In the genomic region with DNA sequence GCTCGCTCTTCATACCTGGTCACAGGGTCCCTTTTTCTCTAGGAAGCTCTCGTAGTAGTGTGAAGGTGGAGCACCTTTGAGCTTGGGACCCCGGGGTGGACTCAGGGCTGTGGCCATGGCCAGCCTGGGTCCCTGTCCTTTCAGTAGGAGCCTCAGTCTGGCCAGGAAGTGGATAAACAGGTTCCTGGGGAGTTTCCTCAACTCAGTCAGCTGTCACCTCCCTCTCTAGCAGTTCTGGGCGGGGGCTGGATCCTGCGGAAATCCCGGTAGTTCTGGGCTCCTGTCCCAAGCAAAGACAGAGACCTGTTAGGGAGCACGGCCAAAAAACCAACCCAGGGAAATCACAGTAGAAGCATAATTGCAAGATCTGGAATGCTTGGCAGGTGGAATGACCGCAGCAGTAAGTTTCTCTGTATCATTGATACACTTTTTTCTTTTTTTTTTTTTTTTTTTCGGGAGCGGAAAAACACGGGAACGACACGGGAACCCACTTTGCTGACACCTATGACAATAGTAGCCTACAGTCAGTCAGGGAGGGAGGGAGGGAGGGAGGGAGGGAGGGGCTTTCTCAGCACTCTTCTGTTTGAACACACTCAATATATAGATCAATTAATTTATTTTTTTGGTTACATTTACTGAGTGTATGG, we compare ENCODE assay signal across 8 mouse cellular contexts. TPM values are rescaled to one million over a fixed set of nuclear protein-coding genes. Genes with fewer than 3 reads are reported as not detected.
DNase-seq lines count a peak whose midpoint lies in the region; ATAC-seq and TF ChIP-seq lines count a peak whose summit lies in the region.

A gene (minus strand): TSS at position 170 of the 647 bp plus-strand sequence.
A gene (plus strand): TSS at position 297 of the 647 bp plus-strand sequence.

- no peak for TF ChIP-seq CTCF in forebrain, postnatal 0 days (IDR thresholded peaks at IDR 0.05; ENCODE audit: low read depth)

- H3K27ac ChIP-seq in forebrain, embryonic 10.5 days = no peak within 1 kb of the TSS
- H3K27ac ChIP-seq in forebrain, postnatal 0 days (ENCODE audit: low read depth, low read length) = no peak within 1 kb of the TSS
- H3K27ac ChIP-seq in ES-E14 (ENCODE audit: insufficient read depth, low read depth, low read length, poor library complexity, severe bottlenecking) = no peak within 1 kb of the TSS
- no peak within 1 kb of the TSS for H3K27ac ChIP-seq in embryonic facial prominence, embryonic 13.5 days
- H3K27ac ChIP-seq in liver, embryonic 16.5 days (ENCODE audit: low read length) = no peak within 1 kb of the TSS

- in situ Hi-C loops in ES-E14 (cut with MboI; ENCODE audit: low sequenced_read_pairs in 2 of 2, unreplicated experiment in 2 of 2) = no loop called here

- no peak for ATAC-seq in forebrain, postnatal 0 days
- no peak for ATAC-seq in embryonic facial prominence, embryonic 13.5 days (ENCODE audit: insufficient number of reproducible peaks, insufficient read depth, low FRiP score, low TSS enrichment, low read depth)
- ATAC-seq in liver, embryonic 16.5 days (ENCODE audit: low read depth) = no peak

- peak within 1 kb of the TSS; percentile 12; the same call in 1 of the 2 replicates for H3K4me3 ChIP-seq in forebrain, embryonic 10.5 days
- no peak within 1 kb of the TSS for H3K4me3 ChIP-seq in forebrain, postnatal 0 days (ENCODE audit: low read depth, low read length)
- no peak within 1 kb of the TSS for H3K4me3 ChIP-seq in ES-E14 (ENCODE audit: insufficient read depth in 1 of 2, low read depth in 1 of 2, low read length in 2 of 2, poor library complexity in 1 of 2, severe bottlenecking in 1 of 2)
- H3K4me3 ChIP-seq in embryonic facial prominence, embryonic 13.5 days = peak within 1 kb of the TSS; percentile 21; the same call in 1 of the 2 replicates
- H3K4me3 ChIP-seq in liver, embryonic 16.5 days (ENCODE audit: low read depth, low read length) = peak within 1 kb of the TSS; percentile 28; the same call in 1 of the 2 replicates

- peaks cover 5% of the 10 kb centered on the region; the same call in 1 of the 2 replicates for H3K36me3 ChIP-seq in forebrain, embryonic 10.5 days (replicated peaks)
- H3K36me3 ChIP-seq in forebrain, postnatal 0 days (ENCODE audit: insufficient read depth) = no peaks in the 10 kb centered on the region
- H3K36me3 ChIP-seq in ES-E14 (ENCODE audit: control insufficient read depth, insufficient read depth, low read length, poor library complexity, severe bottlenecking) = no peaks in the 10 kb centered on the region
- 0 out of 2 replicates have a peak, but pooled peaks cover under 1% of the 10 kb centered on the region for H3K36me3 ChIP-seq in embryonic facial prominence, embryonic 13.5 days
- no peaks in the 10 kb centered on the region for H3K36me3 ChIP-seq in liver, embryonic 16.5 days (ENCODE audit: control insufficient read depth, insufficient read depth)

- peaks cover 38% of the 10 kb centered on the region for H3K4me1 ChIP-seq in forebrain, embryonic 10.5 days
- peaks cover 14% of the 10 kb centered on the region for H3K4me1 ChIP-seq in forebrain, postnatal 0 days (ENCODE audit: insufficient read depth)
- H3K4me1 ChIP-seq in ES-E14 (ENCODE audit: control insufficient read depth in 2 of 2, insufficient read depth in 2 of 2, low read length in 2 of 2, poor library complexity in 1 of 2) = peaks cover 0 to 8% of the 10 kb centered on the region in 2 experiments; a peak in 2 of 4 replicates
- peaks cover 20% of the 10 kb centered on the region for H3K4me1 ChIP-seq in embryonic facial prominence, embryonic 13.5 days
- peaks cover 24% of the 10 kb centered on the region for H3K4me1 ChIP-seq in liver, embryonic 16.5 days (ENCODE audit: control insufficient read depth, low read depth, low read length)

- peak; percentile 38 for DNase-seq in forebrain, embryonic 10.5 days (ENCODE audit: extremely low spot score, low spot score)
- DNase-seq in forebrain, postnatal 0 days = no peak
- DNase-seq in ES-E14 (ENCODE audit: low read depth, low spot score) = no peak
- peak; percentile 82 for DNase-seq in induced T-regulatory cell, adult 2 months (ENCODE audit: low read depth)
- DNase-seq in right cerebral cortex, postnatal 36 days (ENCODE audit: low spot score in 2 of 2) = no peak
- DNase-seq in thymus, postnatal 14 days = no peak

- no peaks in the 10 kb centered on the region for H3K9me3 ChIP-seq in forebrain, embryonic 10.5 days
- no peaks in the 10 kb centered on the region for H3K9me3 ChIP-seq in forebrain, postnatal 0 days (ENCODE audit: low read length)
- H3K9me3 ChIP-seq in ES-E14 (ENCODE audit: control insufficient read depth, insufficient read depth, low read depth, low read length) = no peaks in the 10 kb centered on the region
- no peaks in the 10 kb centered on the region for H3K9me3 ChIP-seq in embryonic facial prominence, embryonic 13.5 days
- H3K9me3 ChIP-seq in liver, embryonic 16.5 days (replicated peaks; ENCODE audit: control insufficient read depth, low read length) = no peaks in the 10 kb centered on the region

- WGBS in forebrain, embryonic 10.5 days = 57% methylated on average over 13 of the region's 13 CpGs
- 59% methylated on average over 13 of the region's 13 CpGs for WGBS in forebrain, postnatal 0 days
- WGBS in embryonic facial prominence, embryonic 13.5 days = 41% methylated on average over 13 of the region's 13 CpGs
- WGBS in liver, embryonic 16.5 days (ENCODE audit: insufficient replicate concordance) = 23% methylated on average over 13 of the region's 13 CpGs

- H3K4me2 ChIP-seq in forebrain, postnatal 0 days (ENCODE audit: low read depth) = no peak within 1 kb of the TSS
- peak within 1 kb of the TSS; percentile 32 for H3K4me2 ChIP-seq in embryonic facial prominence, embryonic 13.5 days
- peak within 1 kb of the TSS; percentile 7 for H3K4me2 ChIP-seq in liver, embryonic 16.5 days (ENCODE audit: low read depth, low read length)

- H3K9ac ChIP-seq in forebrain, postnatal 0 days = no peak within 1 kb of the TSS
- no peak within 1 kb of the TSS for H3K9ac ChIP-seq in ES-E14 (ENCODE audit: insufficient read depth, low read depth, low read length, poor library complexity, severe bottlenecking)
- no peak within 1 kb of the TSS for H3K9ac ChIP-seq in embryonic facial prominence, embryonic 13.5 days
- H3K9ac ChIP-seq in liver, embryonic 16.5 days (ENCODE audit: low read depth, low read length) = no peak within 1 kb of the TSS; the same call in 1 of the 2 replicates

- peaks cover 23% of the 10 kb centered on the region for H3K27me3 ChIP-seq in forebrain, embryonic 10.5 days (ENCODE audit: poor library complexity, severe bottlenecking)
- H3K27me3 ChIP-seq in forebrain, postnatal 0 days (ENCODE audit: insufficient read depth, low read length) = peaks cover 4% of the 10 kb centered on the region
- peaks cover 6% of the 10 kb centered on the region for H3K27me3 ChIP-seq in embryonic facial prominence, embryonic 13.5 days
- H3K27me3 ChIP-seq in liver, embryonic 16.5 days (ENCODE audit: control insufficient read depth, insufficient read depth, low read depth, low read length) = no peaks in the 10 kb centered on the region; the same call in none of the 2 replicates

TF ChIP-seq in ES-E14, 5 proteins besides CTCF, POLR2A, EP300 and RAD21:
- TF ChIP-seq ZNF384 (IDR thresholded peaks at IDR 0.05; ENCODE audit: low read depth, low read length) = peak; percentile 89
- no peak for TF ChIP-seq ZC3H11A (IDR thresholded peaks at IDR 0.05; ENCODE audit: borderline replicate concordance, low read depth, low read length)
- no peak for TF ChIP-seq HCFC1 (IDR thresholded peaks at IDR 0.05; ENCODE audit: borderline replicate concordance, insufficient read depth, low read length)
- no peak for TF ChIP-seq CHD2 (IDR thresholded peaks at IDR 0.05; ENCODE audit: low read depth, low read length)

RNA-seq across cellular contexts. Expression of the first gene that starts in this region (rescaled TPM):
- polyA plus RNA-seq in forebrain, embryonic 10.5 days (2016; fragmentation: Nextera tagmentation; extraction: Ambion mirVana) = 5.6 and 7.4 TPM in 2 replicates
- 2.2 and 4.5 TPM in 2 replicates for total RNA-seq in forebrain, postnatal 0 days (2014; rRNA removed)
- 4.0 and 4.3 TPM in 2 replicates for polyA plus RNA-seq in forebrain, postnatal 0 days (2015; fragmentation: Nextera tagmentation; extraction: Ambion mirVana)
- 3.4 and 6.4 TPM in 2 replicates for total RNA-seq in ES-E14 (2012; rRNA removed)
- 10.2 TPM in 2 replicates for polyA plus RNA-seq in embryonic facial prominence, embryonic 13.5 days (2015; fragmentation: Nextera tagmentation; extraction: Ambion mirVana)
- 3.5 and 4.5 TPM in 2 replicates for polyA plus RNA-seq in liver, embryonic 16.5 days (2015; fragmentation: Nextera tagmentation; extraction: Ambion mirVana)

RNA-seq across cellular contexts. Expression of the second gene that starts in this region (rescaled TPM):
- polyA plus RNA-seq in forebrain, embryonic 10.5 days (2016; fragmentation: Nextera tagmentation; extraction: Ambion mirVana) = 105 and 114 TPM in 2 replicates
- 155 and 159 TPM in 2 replicates for total RNA-seq in forebrain, postnatal 0 days (2014; rRNA removed)
- 99.0 and 110 TPM in 2 replicates for polyA plus RNA-seq in forebrain, postnatal 0 days (2015; fragmentation: Nextera tagmentation; extraction: Ambion mirVana)
- total RNA-seq in ES-E14 (2012; rRNA removed) = 39.0 and 61.5 TPM in 2 replicates
- 132 and 134 TPM in 2 replicates for polyA plus RNA-seq in embryonic facial prominence, embryonic 13.5 days (2015; fragmentation: Nextera tagmentation; extraction: Ambion mirVana)
- polyA plus RNA-seq in liver, embryonic 16.5 days (2015; fragmentation: Nextera tagmentation; extraction: Ambion mirVana) = 14.9 and 16.2 TPM in 2 replicates

Comparison
In these comparisons a context has a peak if more than half of its experiments do, and no peak if none do; other contexts are left out.
1. DNase-seq: peak in forebrain, embryonic 10.5 days (single experiment) and induced T-regulatory cell, adult 2 months (single experiment); none in forebrain, postnatal 0 days (single experiment), ES-E14 (single experiment), right cerebral cortex, postnatal 36 days (0 of 2) and thymus, postnatal 14 days (single experiment).
2. H3K4me3 ChIP-seq: peak in forebrain, embryonic 10.5 days (single experiment), embryonic facial prominence, embryonic 13.5 days (single experiment) and liver, embryonic 16.5 days (single experiment); none in forebrain, postnatal 0 days (single experiment) and ES-E14 (0 of 2).